Mouse (Mus musculus) CH12.LX (cell line): ENCODE data around the gene Hist2h2bb. TPM values are rescaled to one million over a fixed set of nuclear protein-coding genes. Genes with fewer than 3 reads are reported as not detected.

Experiments used
- DNase-seq: peaks from one replicate; pipeline ENCODE4 v3.0.0-alpha.2; 2013; ENCODE audit errors: extremely low read depth
- H3K27ac ChIP-seq: 2 replicates; pipeline ENCODE4 v1.5.1; 2012; ENCODE audit warnings: low read depth, mild to moderate bottlenecking, control low read depth, moderate library complexity; ENCODE audit not compliant: insufficient read depth
- H3K27me3 ChIP-seq: replicated peaks from 2 replicates; pipeline ENCODE3; 2012; ENCODE audit warnings: inconsistent platforms
- H3K36me3 ChIP-seq, 2 experiments: replicated peaks in 1 of 2; 2 replicates each; pipeline versions ENCODE3 to v1.6.1; 2012; ENCODE audit warnings: inconsistent platforms in 1 of 2, low read length in 1 of 2, mild to moderate bottlenecking in 1 of 2, mixed read lengths in 1 of 2, moderate library complexity in 1 of 2; ENCODE audit not compliant: control insufficient read depth in 1 of 2, insufficient read depth in 1 of 2
- H3K4me1 ChIP-seq, 2 experiments: 2 replicates each; pipeline ENCODE4 v1.6.1; 2012; ENCODE audit warnings: inconsistent platforms in 1 of 2, moderate library complexity in 1 of 2; ENCODE audit not compliant: insufficient read depth in 2 of 2, control insufficient read depth in 1 of 2
- H3K4me2 ChIP-seq: 2 replicates; pipeline ENCODE4 v1.6.1; 2012; ENCODE audit warnings: low read depth, mild to moderate bottlenecking, control low read depth; ENCODE audit not compliant: poor library complexity, insufficient read depth, severe bottlenecking
- H3K4me3 ChIP-seq, 3 experiments: fragments of 150-350 bp in 1 of 3; sonication (generic) in 1 of 3; replicated peaks in 1 of 3; 2 replicates each; pipeline versions ENCODE3 to v1.5.1; 2011 to 2012; ENCODE audit warnings: low read depth in 2 of 3, low read length in 2 of 3, mild to moderate bottlenecking in 2 of 3, moderate library complexity in 2 of 3, control low read depth in 1 of 3, improper control_type of control experiment in 1 of 3, inconsistent platforms in 1 of 3, mixed read lengths in 1 of 3; ENCODE audit not compliant: poor library complexity in 1 of 3
- H3K79me2 ChIP-seq: replicated peaks from 2 replicates; pipeline ENCODE4 v1.6.1; 2012; ENCODE audit warnings: mild to moderate bottlenecking, moderate library complexity; ENCODE audit not compliant: control insufficient read depth, poor library complexity, insufficient read depth, severe bottlenecking; ENCODE audit errors: extremely low read depth
- H3K9ac ChIP-seq: 2 replicates; pipeline ENCODE4 v1.6.1; 2012; ENCODE audit warnings: low read depth, mild to moderate bottlenecking, control low read depth, moderate library complexity; ENCODE audit not compliant: insufficient read depth
- H3K9me3 ChIP-seq: replicated peaks from 2 replicates; pipeline ENCODE3; 2012; ENCODE audit warnings: low read length, inconsistent platforms, mixed read lengths
- BHLHE40 ChIP-seq: IDR thresholded peaks from 2 replicates; pipeline ENCODE4 v1.6.1; 2011; ENCODE audit warnings: mild to moderate bottlenecking, low read depth, low read length, improper control_type of control experiment
- CHD1 ChIP-seq: IDR thresholded peaks from 2 replicates; pipeline ENCODE4 v1.6.1; 2012; ENCODE audit warnings: low read depth, low read length, improper control_type of control experiment, inconsistent platforms
- CHD2 ChIP-seq: IDR thresholded peaks from 2 replicates; pipeline ENCODE4 v1.6.1; 2011; ENCODE audit warnings: low read length, improper control_type of control experiment
- CTCF ChIP-seq, 2 experiments: IDR thresholded peaks in 1 of 2; conservative IDR thresholded peaks in 1 of 2; 2 replicates each; pipeline ENCODE4 v1.5.1; 2011 to 2012; ENCODE audit warnings: low read depth in 2 of 2, low read length in 2 of 2, improper control_type of control experiment in 1 of 2, inconsistent platforms in 1 of 2, mild to moderate bottlenecking in 1 of 2, moderate library complexity in 1 of 2
- E2F4 ChIP-seq: IDR thresholded peaks from 2 replicates; pipeline ENCODE4 v1.6.1; 2011; ENCODE audit warnings: low read depth, low read length, improper control_type of control experiment; ENCODE audit not compliant: insufficient replicate concordance
- ELF1 ChIP-seq: IDR thresholded peaks from 2 replicates; pipeline ENCODE4 v1.6.1; 2014; ENCODE audit warnings: low read depth, mild to moderate bottlenecking, inconsistent platforms, low read length, improper control_type of control experiment
- EP300 ChIP-seq: IDR thresholded peaks from 2 replicates; pipeline ENCODE4 v1.6.1; 2011; ENCODE audit warnings: low read length, improper control_type of control experiment
- ETS1 ChIP-seq: conservative IDR thresholded peaks from 2 replicates; pipeline ENCODE4 v1.6.1; 2012; ENCODE audit warnings: low read depth, mild to moderate bottlenecking, inconsistent platforms, low read length, improper control_type of control experiment, moderate library complexity
- GABPA ChIP-seq: IDR thresholded peaks from 2 replicates; pipeline ENCODE4 v1.6.1; 2012; ENCODE audit warnings: low read depth, low read length, improper control_type of control experiment, inconsistent platforms; ENCODE audit not compliant: insufficient replicate concordance
- HCFC1 ChIP-seq: IDR thresholded peaks from 2 replicates; pipeline ENCODE4 v1.6.1; 2012; ENCODE audit warnings: low read depth, mild to moderate bottlenecking, inconsistent platforms, low read length, improper control_type of control experiment
- IRF4 ChIP-seq: IDR thresholded peaks from 2 replicates; pipeline ENCODE4 v1.6.1; 2014; ENCODE audit warnings: low read depth, mild to moderate bottlenecking, inconsistent platforms, low read length, improper control_type of control experiment
- JUN ChIP-seq: IDR thresholded peaks from 2 replicates; pipeline ENCODE4 v1.6.1; 2011; ENCODE audit warnings: low read depth, mild to moderate bottlenecking, low read length, improper control_type of control experiment, moderate library complexity; ENCODE audit not compliant: insufficient read depth
- JUND ChIP-seq: conservative IDR thresholded peaks from 2 replicates; pipeline ENCODE4 v1.6.1; 2011; ENCODE audit warnings: low read depth, low read length, improper control_type of control experiment
- KAT2A ChIP-seq: IDR thresholded peaks from 2 replicates; pipeline ENCODE4 v1.6.1; 2012; ENCODE audit warnings: low read length, improper control_type of control experiment, inconsistent platforms; ENCODE audit not compliant: insufficient replicate concordance
- MAFK ChIP-seq: IDR thresholded peaks from 2 replicates; pipeline ENCODE4 v1.6.1; 2011; ENCODE audit warnings: low read length, improper control_type of control experiment; ENCODE audit not compliant: insufficient replicate concordance
- MAX ChIP-seq: IDR thresholded peaks from 2 replicates; pipeline ENCODE4 v1.6.1; 2011; ENCODE audit warnings: low read length, improper control_type of control experiment
- MAZ ChIP-seq: IDR thresholded peaks from 2 replicates; pipeline ENCODE4 v1.6.1; 2012; ENCODE audit warnings: low read depth, mild to moderate bottlenecking, inconsistent platforms, low read length, improper control_type of control experiment, moderate library complexity
- MEF2A ChIP-seq: IDR thresholded peaks from 2 replicates; pipeline ENCODE4 v1.6.1; 2014; ENCODE audit warnings: low read depth, mild to moderate bottlenecking, inconsistent platforms, low read length, improper control_type of control experiment, borderline replicate concordance
- MXI1 ChIP-seq: IDR thresholded peaks from 2 replicates; pipeline ENCODE4 v1.6.1; 2011; ENCODE audit warnings: mild to moderate bottlenecking, low read depth, low read length, improper control_type of control experiment
- MYC ChIP-seq: IDR thresholded peaks from 2 replicates; pipeline ENCODE4 v1.6.1; 2011; ENCODE audit warnings: low read depth, mild to moderate bottlenecking, improper control_type of control experiment, low read length
- NELFE ChIP-seq: IDR thresholded peaks from 2 replicates; pipeline ENCODE4 v1.6.1; 2011; ENCODE audit warnings: low read depth, low read length, improper control_type of control experiment
- NRF1 ChIP-seq: IDR thresholded peaks from 2 replicates; pipeline ENCODE4 v1.6.1; 2014; ENCODE audit warnings: low read depth, mild to moderate bottlenecking, inconsistent platforms, low read length, improper control_type of control experiment, moderate library complexity
- PAX5 ChIP-seq: IDR thresholded peaks from 2 replicates; pipeline ENCODE4 v1.6.1; 2012; ENCODE audit warnings: low read length, inconsistent platforms, mixed read lengths
- POLR2A ChIP-seq: IDR thresholded peaks from 2 replicates; pipeline ENCODE4 v1.6.1; 2011; ENCODE audit warnings: low read depth, mild to moderate bottlenecking, improper control_type of control experiment, low read length
- POLR2AphosphoS2 ChIP-seq: IDR thresholded peaks from 2 replicates; pipeline ENCODE4 v1.6.1; 2011; ENCODE audit warnings: low read depth, low read length, improper control_type of control experiment
- RCOR1 ChIP-seq: conservative IDR thresholded peaks from 2 replicates; pipeline ENCODE4 v1.6.1; 2012; ENCODE audit warnings: low read depth, mild to moderate bottlenecking, inconsistent platforms, low read length, improper control_type of control experiment
- SIN3A ChIP-seq: IDR thresholded peaks from 2 replicates; pipeline ENCODE4 v1.6.1; 2012; ENCODE audit warnings: low read length, improper control_type of control experiment, inconsistent platforms
- SMC3 ChIP-seq: IDR thresholded peaks from 2 replicates; pipeline ENCODE4 v1.6.1; 2011; ENCODE audit warnings: low read depth, low read length, improper control_type of control experiment
- TBP ChIP-seq: conservative IDR thresholded peaks from 2 replicates; pipeline ENCODE4 v1.6.1; 2011; ENCODE audit warnings: low read depth, low read length, improper control_type of control experiment
- TCF12 ChIP-seq: IDR thresholded peaks from 2 replicates; pipeline ENCODE4 v1.6.1; 2014; ENCODE audit warnings: low read depth, mild to moderate bottlenecking, inconsistent platforms, low read length, improper control_type of control experiment
- UBTF ChIP-seq: IDR thresholded peaks from 2 replicates; pipeline ENCODE4 v1.6.1; 2012; ENCODE audit warnings: low read depth, mild to moderate bottlenecking, inconsistent platforms, low read length, improper control_type of control experiment, moderate library complexity
- USF1 ChIP-seq: IDR thresholded peaks from 2 replicates; pipeline ENCODE4 v1.6.1; 2014; ENCODE audit warnings: low read depth, mild to moderate bottlenecking, inconsistent platforms, low read length, improper control_type of control experiment
- USF2 ChIP-seq: conservative IDR thresholded peaks from 2 replicates; pipeline ENCODE4 v1.6.1; 2011; ENCODE audit warnings: low read depth, low read length, improper control_type of control experiment
- ZKSCAN1 ChIP-seq: IDR thresholded peaks from 2 replicates; pipeline ENCODE4 v1.6.1; 2012; ENCODE audit warnings: low read depth, inconsistent platforms, low read length, improper control_type of control experiment, borderline replicate concordance
- ZMIZ1 ChIP-seq: IDR thresholded peaks from 2 replicates; pipeline ENCODE4 v1.6.1; 2012; ENCODE audit warnings: low read depth, mild to moderate bottlenecking, inconsistent platforms, low read length, improper control_type of control experiment
- ZNF384 ChIP-seq: IDR thresholded peaks from 2 replicates; pipeline ENCODE4 v1.6.1; 2012; ENCODE audit warnings: low read depth, low read length, improper control_type of control experiment, inconsistent platforms
- dilution Hi-C: fragments of 300-500 bp; cut with MboI; formaldehyde crosslinking; loops from 2 replicates; pipeline ENCODE4 v1.14.3; 2020; ENCODE audit warnings: low sequenced_read_pairs; ENCODE audit not compliant: extremely low pct_unique_long_range_greater_than_20kb, extremely low pct_ligation_motif_present
- in situ Hi-C: fragments of 300-500 bp; cut with MboI; formaldehyde crosslinking; loops from 3 replicates; pipeline ENCODE4 v1.14.3; 2019; ENCODE audit warnings: low sequenced_read_pairs, low pct_ligation_motif_present, low pct_unique_long_range_greater_than_20kb, mixed read lengths
- polyA plus RNA-seq: library from polyadenylated mRNA; unstranded; fragments of >175 nt; gene quantifications from 2 replicates; pipeline ENCODE4 v1.2.1, GENCODE M21; 2012; ENCODE audit warnings: low read depth; ENCODE audit not compliant: insufficient read length
- total RNA-seq, 2 experiments: library from RNA; depleted of rRNA; stranded (reverse); fragments of 300-350 nt in 1 of 2; fragments of >200 nt in 1 of 2; gene quantifications; 2 replicates each; pipeline ENCODE4 v1.2.3; 2012 to 2014

Hist2h2bb gene
- total and polyA plus RNA-seq, 3 experiments = 4.1 to 2,265 (median 51.9) TPM

- DNase-seq = peak; percentile 74
- H3K9ac ChIP-seq = peak overlapping the region; percentile 80
- peak overlapping the region; percentile 55 to 84 (median 76) for H3K4me3 ChIP-seq
- peak overlapping the region; percentile 31 for H3K4me2 ChIP-seq
- peak overlapping the region; percentile 92 for H3K27ac ChIP-seq
- no peaks in the 10 kb centered on the region for H3K79me2 ChIP-seq
- H3K4me1 ChIP-seq = peaks cover under 1 to 48% of the 10 kb centered on the region in 2 experiments; a peak in 3 of 4 replicates
- TF ChIP-seq RCOR1 (no peak; the same call in 1 of the 2 replicates), CHD1 (no peak), UBTF (no peak), GABPA (no peak), E2F4 (no peak), EP300 (no peak), TCF12 (no peak), POLR2AphosphoS2 (peak; percentile 99), HCFC1 (peak; percentile 17; the same call in 1 of the 2 replicates), MEF2A (no peak), USF1 (no peak), ZKSCAN1 (no peak), BHLHE40 (no peak), ETS1 (no peak), MAFK (no peak), JUN (no peak), NRF1 (no peak), MYC (no peak), ZNF384 (no peak), USF2 (0 out of 2 replicates have a peak, but pooled peaks have one; percentile 34), TBP (no peak), ELF1 (no peak), MAX (no peak), SIN3A (no peak), CTCF (conservative IDR thresholded peaks at IDR 0.05 in 1 of 2, IDR thresholded peaks at IDR 0.05 in 1 of 2; ENCODE audit: low read depth in 2 of 2, low read length in 2 of 2) (no peak), PAX5 (no peak), MXI1 (no peak), CHD2 (no peak; the same call in 1 of the 2 replicates), ZMIZ1 (peak; percentile 98), KAT2A (no peak), SMC3 (no peak; the same call in none of the 2 replicates), POLR2A (peak; percentile 81), MAZ (no peak), NELFE (peak; percentile 10; the same call in 1 of the 2 replicates), IRF4 (no peak), JUND (no peak)
- H3K27me3 ChIP-seq = no peaks in the 10 kb centered on the region
- no peaks in the 10 kb centered on the region for H3K36me3 ChIP-seq
- dilution Hi-C loops (no loop called here), in situ Hi-C loops (no loop called here)
- H3K9me3 ChIP-seq = no peaks in the 10 kb centered on the region
Observed at GRCm38 (mm10) chr3:96237904-96238511, 31.5 kb upstream of the Hist2h2bb start.
